Mouse (Mus musculus) CH12F3 (cell line): ENCODE measurements around the gene Rab11fip3.

Source experiments
- in situ Hi-C: fragments of 300-500 bp; cut with MboI; formaldehyde crosslinking; loops from 2 replicates; pipeline ENCODE4 v1.14.3; 2020; ENCODE audit warnings: low sequenced_read_pairs

The Rab11fip3 gene

DNA sequence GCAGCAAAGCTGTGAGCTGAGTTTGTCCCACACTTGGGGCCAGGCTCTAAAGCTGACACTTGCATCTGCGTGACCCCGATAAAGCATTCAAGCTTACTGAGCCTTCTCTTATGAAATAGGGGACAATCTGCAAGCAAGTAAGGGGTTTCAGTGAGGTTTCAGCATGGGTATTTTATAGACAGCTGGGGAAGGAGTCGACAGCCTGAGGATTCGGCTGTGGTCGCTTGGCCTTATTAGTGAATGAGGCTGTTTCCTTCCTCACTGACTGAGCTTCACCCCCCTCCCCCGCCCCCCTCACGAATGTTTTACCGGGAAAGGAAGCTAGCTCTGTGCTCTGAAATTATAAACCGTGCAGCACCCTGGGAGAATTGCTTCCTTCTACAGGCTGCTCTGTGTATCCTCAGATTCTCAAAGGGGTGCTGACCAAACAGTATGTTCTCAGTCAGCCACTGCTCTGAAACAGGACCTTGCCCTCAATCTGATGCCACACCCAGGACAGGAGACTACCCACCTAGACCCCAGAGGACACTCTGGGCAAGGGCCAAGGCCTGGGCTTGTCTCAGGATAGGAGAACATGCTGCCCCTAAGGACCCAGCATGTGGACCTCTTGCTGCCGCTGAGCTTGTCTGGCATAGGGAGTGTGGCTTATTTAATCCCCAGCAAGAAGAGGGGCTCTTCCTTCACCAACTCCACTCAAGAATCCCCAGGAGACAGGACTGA, 63.5 kb downstream of the Rab11fip3 start:
- in situ Hi-C loops = loop anchor here (25.0 kb wide), 1 partner anchor 119 kb away; the partner anchor contains the start of genes Mettl26 and Wfikkn1

DNA sequence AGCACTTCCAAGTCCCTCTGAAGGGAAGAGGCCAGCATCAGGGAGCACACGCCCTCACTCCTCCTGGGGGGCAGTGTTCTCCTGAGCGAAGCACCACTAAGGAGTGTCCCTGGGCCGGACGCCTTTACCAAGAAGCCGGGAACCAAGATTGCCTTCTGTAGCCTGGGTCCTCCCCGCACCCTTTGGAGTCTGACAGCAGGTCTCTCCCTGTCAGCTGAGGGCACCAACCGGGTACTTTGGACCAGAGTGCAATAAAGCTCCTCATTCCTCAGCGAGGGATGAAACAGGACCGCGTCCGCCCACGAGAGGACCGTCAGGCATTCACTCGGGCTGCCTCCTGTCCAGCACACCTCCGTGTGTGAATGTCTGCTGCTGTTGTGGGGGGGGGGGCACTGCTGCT, 64.6 kb downstream of the Rab11fip3 start:
- in situ Hi-C loops = loop anchor here (25.0 kb wide), 1 partner anchor 117 kb away; the partner anchor contains the start of genes Mettl26 and Wfikkn1

GRCm38 (mm10) chr17:26003864-26004263, 65.5 kb downstream of the Rab11fip3 start:
- in situ Hi-C loops = loop anchor here (25.0 kb wide), 1 partner anchor 117 kb away; the partner anchor contains the start of genes Mettl26 and Wfikkn1

DNA sequence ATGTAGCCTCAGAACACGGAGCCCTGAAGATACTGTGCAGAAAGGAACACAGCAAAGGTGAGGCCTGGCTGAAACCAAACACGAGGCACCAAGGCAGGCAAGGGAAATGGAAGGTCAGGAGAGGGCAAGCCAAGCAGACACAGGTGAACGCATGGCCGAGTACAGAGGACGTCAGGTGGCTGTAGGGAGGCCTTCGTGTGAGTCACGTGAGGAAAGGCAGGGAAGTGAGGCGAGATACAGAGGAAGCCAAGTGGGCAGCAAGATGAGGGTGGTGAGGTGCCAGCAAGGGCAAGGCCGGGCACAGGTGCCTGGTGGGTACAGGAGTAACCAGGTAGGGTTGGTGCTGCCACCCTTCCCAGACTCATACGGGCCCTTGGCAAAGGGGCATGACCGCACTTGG, 70.9 kb downstream of the Rab11fip3 start:
- in situ Hi-C loops = no loop called here

GRCm38 (mm10) chr17:25993489-25993888, 75.9 kb downstream of the Rab11fip3 start:
- in situ Hi-C loops = no loop called here

DNA sequence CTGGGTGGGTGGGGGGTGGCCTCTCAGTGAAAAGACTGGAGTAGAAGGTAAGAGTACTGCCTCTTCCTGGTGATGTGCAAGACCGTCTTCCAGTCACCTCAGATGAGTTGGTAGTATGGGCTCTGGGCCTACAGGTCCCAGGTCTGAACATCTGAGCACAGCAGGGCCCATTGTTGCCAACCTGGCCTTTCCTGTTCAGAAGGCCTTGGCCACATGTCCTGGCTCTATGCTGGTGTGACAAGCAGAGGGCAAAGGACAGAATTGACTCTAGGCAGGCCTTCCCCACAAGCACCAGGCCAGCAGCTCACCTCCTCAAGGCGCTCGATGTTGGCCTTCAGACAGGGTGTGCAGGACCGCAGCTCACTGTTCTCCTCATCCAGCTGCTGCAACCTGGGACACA, 77.1 kb downstream of the Rab11fip3 start:
- in situ Hi-C loops = no loop called here

GRCm38 (mm10) chr17:25990331-25990730, 79.0 kb downstream of the Rab11fip3 start:
- in situ Hi-C loops = no loop called here

DNA sequence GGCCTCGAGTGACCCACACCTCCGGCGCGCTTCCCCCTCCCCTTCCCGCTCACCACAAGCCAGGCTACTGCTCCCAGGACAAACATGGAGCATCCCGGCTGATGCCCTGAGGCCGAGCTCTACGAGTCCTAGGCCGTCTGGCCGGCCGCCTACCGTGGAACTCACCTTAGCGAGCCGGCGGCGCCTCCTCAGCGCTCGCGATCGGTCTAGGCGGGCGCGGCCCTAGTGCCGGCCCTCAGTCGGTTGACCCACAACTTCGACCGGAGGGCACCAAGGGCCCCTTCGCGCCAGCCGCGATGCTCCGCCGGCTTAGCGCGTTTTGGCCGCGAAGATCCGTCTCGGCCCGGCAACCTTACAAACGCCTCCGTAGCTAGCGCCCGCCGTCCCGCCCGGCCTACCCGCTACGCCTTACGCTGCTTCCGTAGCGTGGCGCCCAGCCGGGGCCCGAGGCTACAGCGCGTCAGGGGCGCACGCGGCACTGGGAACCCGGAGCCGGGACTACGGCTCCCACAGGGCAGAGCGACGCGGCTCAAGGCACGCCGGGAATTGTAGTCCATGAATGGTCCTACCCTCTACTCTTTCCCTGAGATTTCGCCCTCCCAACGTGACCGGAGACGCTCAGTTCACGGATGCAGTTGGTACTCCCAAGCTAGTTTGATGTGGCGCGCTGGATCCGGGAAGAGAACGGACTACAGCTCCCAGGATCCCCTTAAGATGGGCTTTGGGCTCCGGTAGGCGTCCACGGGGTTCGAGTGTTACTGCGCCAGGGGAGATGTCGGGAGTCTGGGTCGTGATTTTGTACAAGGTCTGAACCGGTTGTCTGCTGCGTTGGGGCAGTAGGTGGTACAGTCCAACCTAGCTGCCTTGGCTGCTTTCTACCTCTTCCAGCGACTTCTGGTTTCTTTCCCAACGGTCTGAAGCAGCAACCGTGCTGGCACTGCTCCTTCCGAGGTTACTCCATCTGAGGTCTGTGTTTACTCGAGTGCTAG, 83.8 kb downstream of the Rab11fip3 start, which contains the start of gene Capn15:
Gene Capn15 (minus strand): TSS at position 491 of the 989 bp plus-strand sequence.
- in situ Hi-C loops = no loop called here

DNA sequence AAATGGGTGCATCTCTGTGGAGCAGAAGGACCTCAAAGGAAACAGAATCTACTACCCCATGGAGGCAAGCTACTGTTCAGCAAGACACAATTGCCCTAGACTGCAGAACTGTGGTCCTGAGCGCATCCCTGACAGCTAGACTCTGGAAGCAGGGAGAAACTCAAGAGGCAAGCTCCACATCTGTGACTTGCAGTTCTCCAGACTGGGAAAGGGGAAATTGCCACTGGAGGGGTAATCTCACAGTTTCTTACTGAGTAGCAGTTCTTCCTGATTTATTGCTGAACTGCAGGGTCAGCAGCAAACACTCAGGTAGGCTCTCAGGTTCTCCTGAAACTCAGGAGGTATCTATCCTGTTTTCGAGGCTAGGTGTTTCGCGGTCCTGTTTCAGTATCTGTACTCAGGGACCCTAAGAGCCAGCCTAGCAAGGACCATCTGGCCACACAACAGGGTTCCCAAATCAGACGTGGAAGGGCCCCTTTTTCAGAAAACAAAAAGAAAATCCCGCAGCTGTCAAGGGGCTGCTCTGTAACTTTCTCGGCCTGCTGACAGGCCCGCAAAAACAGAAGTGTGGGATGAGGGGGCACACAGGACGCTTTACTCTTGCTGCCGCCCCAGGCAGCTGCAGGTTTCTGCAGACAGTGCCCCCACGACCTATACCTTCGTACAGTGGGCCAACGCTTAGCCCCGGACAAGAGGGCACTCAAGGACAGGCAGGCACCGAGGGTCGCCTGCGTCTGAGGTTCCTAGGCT, 84.6 kb downstream of the Rab11fip3 start:
- in situ Hi-C loops = no loop called here

DNA sequence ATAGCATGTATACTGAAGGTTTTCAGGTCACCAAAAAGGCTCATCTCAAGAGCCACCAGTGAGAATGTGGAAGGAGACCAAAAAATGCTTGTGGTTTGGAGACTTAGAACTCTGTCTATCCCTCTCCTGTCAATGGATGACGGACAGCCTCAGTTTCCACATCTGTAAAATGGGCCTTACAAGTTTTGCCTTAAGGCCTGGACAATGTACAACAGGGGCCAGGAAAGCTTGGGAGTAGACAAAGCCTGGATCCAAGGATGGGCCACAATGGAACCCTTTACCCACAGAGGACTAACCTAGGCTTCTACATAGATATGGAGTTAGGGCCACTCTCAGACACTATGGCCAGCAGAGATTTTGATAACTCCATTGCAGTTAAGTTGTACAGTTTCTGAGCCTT, 85.3 kb downstream of the Rab11fip3 start:
- in situ Hi-C loops = no loop called here

DNA sequence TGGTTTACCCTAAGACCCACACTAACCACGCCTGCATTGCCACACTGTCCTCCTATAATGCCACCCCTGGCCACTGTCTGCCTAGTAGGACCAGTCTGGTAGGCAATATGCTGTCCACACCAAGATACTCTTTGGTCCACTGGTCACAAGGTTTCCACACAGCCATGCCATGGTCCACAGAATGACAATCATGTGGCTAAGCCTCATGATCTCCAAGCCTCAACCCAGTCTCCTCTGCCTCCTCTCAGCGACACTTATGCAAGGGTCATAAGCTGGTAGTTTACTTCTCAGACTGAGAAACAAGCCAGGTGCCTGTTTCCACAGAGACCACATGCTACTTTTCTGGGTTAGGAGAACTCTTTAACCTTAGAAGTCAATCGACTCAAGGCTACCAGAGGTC, 86.4 kb downstream of the Rab11fip3 start:
- in situ Hi-C loops = no loop called here

DNA sequence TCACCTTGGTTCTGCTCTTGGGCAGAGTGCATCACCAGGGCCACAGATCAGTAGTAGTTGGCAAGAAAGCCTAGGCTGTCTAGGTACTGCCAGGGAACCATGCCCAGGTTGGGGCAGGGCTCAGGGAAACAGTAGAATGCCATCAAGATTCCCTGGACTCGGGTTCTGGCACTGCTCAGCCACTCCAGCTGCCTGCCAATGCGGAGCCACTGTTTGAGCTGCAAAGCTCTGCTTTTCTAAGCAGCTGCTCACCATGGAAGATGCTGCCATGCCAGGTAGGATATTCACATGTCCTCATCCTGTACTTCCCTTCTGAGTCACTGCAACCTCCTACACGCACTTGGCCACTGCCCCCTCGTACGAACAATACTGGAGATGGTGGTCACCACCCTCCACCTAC, 88.5 kb downstream of the Rab11fip3 start:
- in situ Hi-C loops = no loop called here

DNA sequence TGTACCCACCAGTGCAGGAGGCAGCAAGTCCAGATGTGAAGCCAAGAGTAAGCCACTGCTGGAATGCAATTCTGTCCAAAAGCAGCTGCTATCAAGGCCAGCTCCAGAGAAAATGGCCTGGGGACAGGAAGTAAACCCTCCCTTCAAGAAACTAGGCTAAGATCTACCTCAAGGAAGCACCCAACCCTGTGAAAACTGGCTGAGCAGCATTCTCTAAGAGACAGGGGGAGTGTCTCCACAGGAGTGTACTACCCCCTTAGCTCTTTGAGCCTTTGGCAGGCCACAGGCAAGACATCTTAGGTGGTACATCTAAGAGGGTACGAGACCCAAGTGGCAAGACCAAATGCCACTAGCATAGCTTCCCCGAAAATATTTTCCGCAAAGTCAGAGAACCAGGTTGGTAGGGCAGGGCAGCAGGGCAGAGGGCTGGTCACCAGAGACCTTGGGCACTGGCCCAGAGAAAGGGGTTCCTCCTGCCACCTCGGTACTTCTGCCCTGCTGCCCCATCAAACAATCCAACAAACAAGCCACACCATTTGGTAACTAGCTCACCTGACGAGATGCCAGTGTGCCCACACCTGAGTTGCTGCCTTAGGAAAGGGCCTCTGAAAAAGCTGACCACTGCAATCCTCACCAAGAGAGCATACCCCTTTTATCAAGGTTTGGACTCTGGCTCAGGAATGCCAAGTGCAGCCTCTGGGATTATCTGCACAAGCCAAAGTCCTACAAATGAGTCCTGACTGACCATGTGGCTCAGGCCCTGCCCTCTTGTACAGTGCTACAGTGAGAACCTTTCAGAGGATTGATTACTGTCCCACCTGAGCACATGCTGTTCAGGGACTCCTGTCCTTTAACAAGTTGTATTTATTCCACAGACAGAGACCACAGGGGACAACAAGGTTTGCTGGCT, 89.3 kb downstream of the Rab11fip3 start:
- in situ Hi-C loops = no loop called here

DNA sequence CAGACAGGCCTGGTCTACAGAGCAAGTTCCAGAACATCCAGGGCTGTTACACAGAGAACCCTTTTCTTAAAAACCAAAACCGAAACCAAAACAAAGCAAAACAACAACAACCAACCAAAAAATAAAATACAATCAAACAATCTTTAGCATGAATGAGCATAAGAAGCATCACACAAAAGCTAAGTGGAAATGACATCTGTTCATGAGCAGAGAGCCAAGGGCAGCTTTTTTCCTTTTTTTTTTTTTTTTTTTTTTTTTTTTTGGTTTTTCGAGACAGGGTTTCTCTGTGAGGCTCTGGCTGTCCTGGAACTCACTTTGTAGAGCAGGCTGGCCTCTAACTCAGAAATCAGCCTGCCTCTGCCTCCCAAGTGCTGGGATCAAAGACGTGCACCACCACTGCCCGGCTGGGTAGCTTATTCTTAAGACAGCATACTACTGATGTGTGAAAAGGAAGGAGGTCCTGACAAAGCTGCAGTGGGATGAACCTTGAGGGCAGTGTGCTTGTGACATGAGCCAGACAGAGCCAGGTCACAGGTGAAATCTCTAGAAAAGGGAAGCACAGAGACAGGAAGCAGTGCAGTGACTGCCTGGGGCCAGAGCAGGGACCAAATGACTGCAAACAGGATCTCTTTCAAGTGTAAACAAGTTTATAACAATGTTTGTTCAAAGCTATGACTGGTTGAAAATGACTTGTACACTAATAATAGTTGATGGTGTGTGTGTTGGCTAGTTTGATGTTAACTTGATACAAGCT, 98.2 kb downstream of the Rab11fip3 start:
- in situ Hi-C loops = no loop called here

- in situ Hi-C loops = no loop called here
These were observed 98.9 kb downstream of the Rab11fip3 start for GRCm38 (mm10) chr17:25970448-25970847.

- in situ Hi-C loops = no loop called here
These were observed 101.2 kb downstream of the Rab11fip3 start for GRCm38 (mm10) chr17:25968176-25968575.

DNA sequence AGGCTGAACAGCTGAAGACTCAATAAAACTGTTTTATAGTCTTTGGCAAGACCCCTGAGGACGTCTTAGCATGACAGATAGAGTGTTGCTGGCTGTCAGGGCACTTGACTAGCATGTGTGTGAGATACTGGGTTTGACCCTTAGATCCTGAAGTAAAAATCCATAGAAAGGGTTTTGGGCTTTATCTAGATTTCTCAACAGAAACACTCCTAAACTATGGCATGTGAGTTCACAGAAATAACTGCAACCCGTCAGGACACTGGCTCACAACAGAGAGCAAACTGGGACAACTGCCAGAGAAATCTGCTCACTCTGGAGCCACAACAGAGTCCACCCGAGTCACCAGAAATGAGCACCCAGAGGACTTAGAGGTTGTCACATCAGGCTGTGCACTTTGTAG, 101.7 kb downstream of the Rab11fip3 start:
- in situ Hi-C loops = no loop called here

- in situ Hi-C loops = no loop called here
These were observed 105.1 kb downstream of the Rab11fip3 start for GRCm38 (mm10) chr17:25964271-25964670.

GRCm38 (mm10) chr17:25962413-25962905, 106.9 kb downstream of the Rab11fip3 start:
- in situ Hi-C loops = no loop called here
